Mouse (Mus musculus): Measurements from ENCODE around the gene Tspyl3.
"Not testable (repeated sequence)": the region's sequence is repeated elsewhere in the genome, so short reads cannot be mapped to it uniquely, and the experiment has no call there.

Gene Tspyl3

DNA sequence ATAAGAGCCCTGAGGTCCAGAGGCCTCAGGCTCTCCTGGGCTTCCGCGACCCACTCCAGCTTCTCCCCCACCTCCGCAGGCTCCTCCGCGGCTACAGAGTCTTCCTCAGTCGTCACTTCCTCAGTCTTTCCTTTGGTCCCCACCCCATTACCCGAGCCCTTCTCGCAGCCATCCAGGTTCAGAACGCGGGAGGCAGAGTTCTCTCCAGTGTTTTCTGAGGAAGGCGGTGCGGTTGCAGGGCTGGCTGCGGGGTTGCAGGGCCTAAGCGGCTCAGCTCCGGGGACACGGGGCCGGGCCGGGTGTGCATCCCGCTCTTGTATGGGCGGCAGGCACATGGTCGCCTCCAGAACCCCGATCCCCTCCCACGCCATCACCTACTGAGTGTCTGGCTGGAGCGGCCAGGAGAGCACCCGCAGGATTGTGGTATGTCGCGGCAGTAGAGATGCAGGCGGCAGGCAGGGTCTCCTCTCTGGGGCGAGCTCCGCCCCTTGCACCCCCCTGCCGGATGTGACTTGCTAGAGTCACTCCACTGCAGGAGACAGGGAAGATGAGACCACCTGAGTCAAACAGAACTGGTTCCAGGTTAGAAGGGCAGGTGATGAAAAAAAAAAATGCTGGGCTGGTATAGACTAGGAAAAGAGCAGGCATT lies at the start of gene Tspyl3:
Gene Tspyl3, minus strand, starts transcription at position 496 of the 649 bp plus-strand sequence.
- no peak for DNase-seq (ENCODE audit: low spot score)

DNA sequence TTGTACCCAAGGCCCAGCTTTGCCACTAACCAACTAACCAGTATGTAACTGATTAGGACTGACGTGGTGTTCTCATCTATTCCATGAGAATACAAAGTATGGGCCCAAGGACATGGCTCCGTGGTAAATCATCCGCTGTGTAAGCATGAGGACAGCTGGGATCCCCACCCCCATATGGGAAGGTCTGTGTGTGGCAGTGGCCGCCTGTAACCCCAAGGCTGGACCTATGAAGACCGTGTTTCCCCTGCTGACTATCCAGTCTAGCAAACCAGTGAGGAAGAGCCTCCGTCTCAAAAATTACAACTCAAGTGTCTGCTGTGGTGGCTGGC lies 49.6 kb upstream of the Tspyl3 start:
- no peak for DNase-seq (ENCODE audit: low spot score)

DNA sequence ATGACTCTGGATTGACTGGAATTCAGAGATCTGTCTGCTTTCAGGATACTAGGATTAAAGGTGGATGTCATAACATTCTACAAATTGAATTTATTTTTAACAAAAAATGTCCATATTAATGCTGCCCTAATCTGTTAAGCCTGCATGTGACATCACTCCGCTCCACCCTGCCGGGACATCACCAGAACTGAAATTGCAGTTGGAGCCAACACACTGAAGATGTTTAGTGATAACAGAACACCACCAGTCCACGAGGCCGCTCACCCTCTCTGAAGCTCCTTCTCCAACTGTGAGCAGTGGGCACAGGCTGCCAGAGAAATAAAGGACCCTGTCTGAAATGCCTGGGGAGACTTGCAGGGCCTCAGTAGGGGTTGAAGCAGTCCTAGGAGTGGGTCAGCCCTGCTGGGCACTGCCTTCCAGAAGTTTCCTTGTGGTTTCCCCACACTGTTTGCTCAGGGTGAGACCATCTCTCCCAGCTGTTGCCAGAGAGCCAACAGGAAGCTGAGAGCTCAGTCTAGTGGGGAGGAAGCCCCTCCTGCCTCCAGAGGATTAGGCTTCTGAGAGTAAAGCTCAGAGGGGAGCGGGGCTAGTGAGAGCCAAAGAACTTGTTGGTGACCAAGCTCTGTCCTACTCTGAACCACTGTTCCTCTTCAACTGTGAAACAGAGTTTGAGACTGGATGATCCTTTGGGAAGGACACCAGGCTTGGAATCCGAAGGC lies 49.1 kb upstream of the Tspyl3 start:
- not testable (repeated sequence) for DNase-seq (ENCODE audit: low spot score)

DNA sequence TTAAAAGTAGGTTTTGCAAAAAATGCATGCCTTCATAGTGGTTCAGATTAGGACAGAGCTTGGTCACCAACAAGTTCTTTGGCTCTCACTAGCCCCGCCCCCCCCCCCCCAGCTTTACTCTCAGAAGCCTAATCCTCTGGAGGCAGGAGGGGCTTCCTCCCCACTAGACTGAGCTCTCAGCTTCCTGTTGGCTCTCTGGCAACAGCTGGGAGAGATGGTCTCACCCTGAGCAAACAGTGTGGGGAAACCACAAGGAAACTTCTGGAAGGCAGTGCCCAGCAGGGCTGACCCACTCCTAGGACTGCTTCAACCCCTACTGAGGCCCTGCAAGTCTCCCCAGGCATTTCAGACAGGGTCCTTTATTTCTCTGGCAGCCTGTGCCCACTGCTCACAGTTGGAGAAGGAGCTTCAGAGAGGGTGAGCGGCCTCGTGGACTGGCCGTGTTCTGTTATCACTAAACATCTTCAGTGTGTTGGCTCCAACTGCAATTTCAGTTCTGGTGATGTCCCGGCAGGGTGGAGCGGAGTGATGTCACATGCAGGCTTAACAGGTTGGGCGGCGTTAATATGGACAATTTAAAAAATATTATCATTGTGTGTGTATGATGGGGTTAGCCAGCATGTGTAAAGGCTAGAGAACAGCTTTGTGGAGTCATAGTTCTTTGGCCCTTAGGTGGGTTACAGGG lies 45.1 kb upstream of the Tspyl3 start:
- not testable (repeated sequence) for DNase-seq (ENCODE audit: low spot score)

DNA sequence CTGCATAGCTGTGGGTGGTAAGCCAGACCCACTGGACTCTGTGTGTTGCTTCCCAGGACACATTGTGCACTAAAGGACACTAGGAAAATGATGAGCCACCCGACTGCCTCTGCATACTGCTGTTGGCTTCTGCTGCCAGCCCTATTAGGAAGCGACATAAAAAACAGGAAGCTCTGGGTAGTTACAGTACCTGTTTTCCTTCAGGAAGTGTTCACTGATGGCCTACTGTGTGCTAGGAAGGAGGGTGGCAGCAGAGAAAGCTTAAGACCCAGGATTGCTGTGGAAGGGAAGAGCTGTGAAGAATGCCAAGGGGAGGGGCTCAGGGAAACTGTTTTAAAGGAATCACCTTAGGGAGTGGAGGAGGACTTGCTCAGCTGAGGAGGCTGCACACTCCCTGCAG lies 42.1 kb upstream of the Tspyl3 start:
- no peak for DNase-seq (ENCODE audit: low spot score)

DNA sequence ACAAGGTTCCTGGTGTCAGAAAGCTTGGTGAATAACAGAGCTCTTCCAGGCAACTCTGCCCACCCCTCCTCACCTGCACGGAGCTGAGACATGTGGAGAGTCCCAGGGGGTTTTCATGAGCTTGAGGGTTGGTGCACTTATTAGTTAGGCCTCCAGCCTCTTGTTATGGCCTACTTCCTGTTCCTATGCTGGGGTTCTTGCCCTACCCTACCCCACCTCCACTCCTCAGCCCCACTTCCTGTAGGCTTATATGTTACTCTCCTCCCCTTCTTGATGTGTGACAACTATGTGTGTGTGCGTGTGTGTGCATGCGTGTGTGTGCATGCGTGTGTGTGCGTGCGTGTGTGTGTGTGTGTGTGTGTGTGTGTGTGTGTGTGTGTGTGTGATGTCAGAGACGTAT lies 37.8 kb upstream of the Tspyl3 start:
- DNase-seq (ENCODE audit: low spot score), result no peak

DNA sequence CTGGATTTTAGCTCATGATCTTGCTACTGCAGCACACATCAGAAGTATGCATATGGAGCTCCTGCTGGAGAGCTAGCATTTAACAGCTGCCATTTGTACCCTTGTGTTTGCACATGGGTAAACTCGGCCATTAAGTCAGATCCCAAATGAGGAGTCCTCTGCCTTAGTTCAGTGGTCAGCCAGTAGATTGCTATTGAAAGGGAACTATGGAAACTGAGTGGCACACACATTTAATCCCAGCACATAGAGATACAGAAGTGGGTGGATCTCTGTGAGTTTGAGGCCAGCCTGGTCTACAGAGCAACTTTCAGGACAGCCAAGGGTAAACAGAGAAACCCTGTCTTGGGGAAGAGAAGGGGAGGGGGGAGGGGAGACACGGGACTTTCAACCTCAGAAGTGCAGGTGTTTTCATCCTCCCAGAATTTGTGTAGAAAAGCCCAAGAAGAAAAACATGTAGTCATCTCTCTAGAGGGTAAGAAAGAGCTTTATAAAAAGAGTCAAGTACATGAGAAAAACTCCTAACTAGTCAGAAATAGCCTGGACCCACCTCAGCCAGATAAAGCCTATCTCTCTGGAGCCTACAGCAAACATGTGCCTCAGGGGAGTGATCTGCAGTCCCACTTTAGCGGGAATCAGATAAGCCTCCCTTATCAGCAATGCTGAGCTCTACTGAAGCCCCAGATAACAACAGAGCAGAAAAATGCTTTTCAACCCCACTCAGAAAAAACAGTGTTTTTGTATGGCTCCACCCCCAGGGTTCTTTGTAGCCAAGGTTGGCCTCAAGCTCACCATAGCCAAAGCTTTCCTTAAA lies 34.8 kb upstream of the Tspyl3 start:
- no peak for DNase-seq (ENCODE audit: low spot score)

DNA sequence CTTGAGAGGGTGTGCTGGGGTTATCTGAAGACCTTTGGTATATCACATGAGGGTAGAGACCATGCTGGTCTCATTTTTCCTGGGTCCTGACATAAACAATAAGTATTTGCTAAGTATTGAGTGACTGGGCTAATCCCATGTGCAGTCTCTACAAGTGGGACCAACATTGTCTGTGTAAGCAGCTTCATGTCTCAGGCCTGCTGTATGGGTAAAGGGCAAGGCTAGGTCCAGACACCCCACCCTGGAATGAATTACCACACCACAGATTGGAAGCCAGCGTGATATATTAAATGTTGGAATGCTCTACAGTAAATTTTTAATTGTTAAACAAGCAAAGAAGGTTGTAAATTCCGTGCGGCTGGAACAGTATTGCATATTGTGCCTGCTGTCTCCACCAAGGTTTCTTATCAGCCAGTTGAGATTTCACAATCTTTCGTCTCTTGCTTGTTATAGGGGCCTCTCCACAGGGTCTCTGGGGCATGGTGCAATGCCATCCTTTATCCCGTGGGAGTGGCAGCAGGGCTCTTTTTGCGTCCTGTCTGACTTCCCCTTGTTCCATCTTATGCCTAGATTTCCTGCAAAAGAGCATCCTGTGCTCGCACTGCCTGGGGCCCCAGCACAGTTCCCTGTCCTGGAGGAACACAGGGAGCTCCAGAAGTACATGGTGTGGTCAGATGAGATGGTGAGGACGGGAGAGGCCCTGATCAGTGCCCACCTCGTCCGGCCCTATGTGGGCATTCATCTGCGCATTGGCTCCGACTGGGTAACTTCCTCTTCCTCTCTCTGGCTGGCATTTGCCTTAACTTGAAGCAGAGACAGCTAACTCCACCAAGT lies 34.0 kb upstream of the Tspyl3 start:
- DNase-seq (ENCODE audit: low spot score), result no peak

DNA sequence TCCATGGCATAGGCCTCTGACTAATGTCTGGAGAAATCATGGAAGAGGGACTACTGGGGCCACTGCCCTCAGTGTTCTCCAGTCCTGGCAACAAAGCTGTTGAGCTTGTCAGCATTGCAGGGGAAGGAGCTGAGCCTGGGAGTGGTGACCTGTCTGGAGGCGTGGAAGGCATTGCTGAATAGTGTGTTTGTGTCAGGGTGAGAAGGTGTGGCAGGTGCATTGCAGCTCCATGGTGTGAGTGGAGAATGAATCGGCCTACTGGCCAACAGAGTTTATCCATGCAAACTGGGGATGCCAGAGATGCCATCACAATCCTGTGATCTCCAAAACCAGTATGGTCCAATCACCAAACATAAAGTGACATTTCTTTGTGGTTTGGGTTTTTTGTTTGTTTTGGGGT lies 31.4 kb upstream of the Tspyl3 start:
- no peak for DNase-seq (ENCODE audit: low spot score)

DNA sequence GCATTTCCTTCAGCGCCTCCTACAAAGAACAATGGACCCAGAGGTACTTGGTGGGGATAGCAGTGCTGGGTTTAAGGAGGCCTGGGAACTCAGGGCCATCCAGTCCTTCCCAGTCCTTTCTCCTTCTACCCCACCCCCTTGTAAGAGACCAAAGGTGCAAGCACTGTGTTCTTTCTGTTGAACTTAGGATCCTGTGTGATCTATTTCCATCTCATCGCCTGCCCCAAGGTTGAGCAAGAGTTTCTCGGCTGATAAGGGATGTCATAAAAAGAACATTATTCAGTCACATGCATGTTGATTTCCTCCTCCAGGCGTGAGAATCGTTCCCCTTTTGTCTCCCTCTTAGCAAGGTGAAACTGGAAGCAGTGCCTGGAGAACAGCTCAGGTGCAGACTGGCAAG lies 24.5 kb upstream of the Tspyl3 start:
- no peak for DNase-seq (ENCODE audit: low spot score)

DNA sequence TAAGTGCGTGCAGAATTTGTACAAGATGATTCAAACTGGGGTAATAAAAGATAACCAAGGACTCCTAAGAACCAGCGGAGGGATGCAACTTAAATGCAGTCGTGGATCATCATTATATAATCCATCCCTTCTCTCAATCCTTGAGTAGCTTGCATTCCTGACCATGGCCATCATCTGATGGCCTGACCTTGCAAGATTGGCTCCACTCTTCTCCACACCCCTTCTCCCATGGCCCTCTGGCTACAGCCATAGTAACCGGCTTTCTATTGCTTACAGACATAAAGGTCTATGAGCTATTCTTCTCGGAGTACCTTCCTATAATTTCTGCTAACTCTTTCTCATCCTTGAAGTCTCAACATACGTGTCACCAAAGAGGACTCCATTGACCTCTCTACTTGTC lies 16.9 kb upstream of the Tspyl3 start:
- no peak for DNase-seq (ENCODE audit: low spot score)

DNA sequence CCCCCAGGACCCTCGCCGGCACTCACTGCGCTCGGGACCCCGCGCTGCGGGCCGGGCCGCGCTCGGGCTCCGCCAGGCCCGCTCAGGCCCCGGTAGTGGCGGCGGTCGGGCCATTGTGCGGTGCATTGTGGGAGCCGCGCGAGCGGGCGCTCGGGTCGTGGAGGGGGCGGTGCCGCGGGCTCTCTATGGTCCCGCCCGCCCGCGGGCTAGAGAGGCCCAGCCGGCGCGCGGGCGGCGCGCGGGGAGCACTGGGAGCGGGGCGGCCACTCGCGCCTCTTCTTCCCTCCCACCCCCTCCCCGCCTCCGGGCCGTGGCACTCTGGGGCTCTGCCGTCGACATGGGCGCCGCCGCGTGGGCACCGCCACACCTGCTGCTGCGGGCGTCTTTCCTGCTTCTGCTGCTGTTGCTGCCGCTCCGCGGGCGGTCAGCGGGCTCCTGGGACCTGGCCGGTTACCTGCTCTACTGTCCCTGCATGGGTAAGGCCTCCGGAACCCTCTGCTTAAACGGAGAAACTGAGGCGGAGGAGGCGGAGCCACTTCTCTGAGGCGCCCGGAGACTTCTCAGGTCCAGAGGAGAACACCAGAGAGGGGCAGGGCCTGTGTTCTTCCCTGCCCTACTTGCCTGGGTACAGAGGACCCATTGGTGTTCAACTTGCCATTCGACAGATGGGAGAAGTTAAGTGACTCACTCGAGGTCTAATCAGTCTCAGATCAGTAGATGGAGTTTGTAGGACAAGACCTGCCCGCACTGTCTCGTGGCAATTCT lies 16.2 kb upstream of the Tspyl3 start, which contains the start of the genes Plagl2 and Pofut1:
Gene Plagl2, minus strand, starts transcription at position 177 of the 765 bp plus-strand sequence.
Gene Pofut1, plus strand, starts transcription at position 284 of the 765 bp plus-strand sequence.
- DNase-seq (ENCODE audit: low spot score), result peak; percentile 85

DNA sequence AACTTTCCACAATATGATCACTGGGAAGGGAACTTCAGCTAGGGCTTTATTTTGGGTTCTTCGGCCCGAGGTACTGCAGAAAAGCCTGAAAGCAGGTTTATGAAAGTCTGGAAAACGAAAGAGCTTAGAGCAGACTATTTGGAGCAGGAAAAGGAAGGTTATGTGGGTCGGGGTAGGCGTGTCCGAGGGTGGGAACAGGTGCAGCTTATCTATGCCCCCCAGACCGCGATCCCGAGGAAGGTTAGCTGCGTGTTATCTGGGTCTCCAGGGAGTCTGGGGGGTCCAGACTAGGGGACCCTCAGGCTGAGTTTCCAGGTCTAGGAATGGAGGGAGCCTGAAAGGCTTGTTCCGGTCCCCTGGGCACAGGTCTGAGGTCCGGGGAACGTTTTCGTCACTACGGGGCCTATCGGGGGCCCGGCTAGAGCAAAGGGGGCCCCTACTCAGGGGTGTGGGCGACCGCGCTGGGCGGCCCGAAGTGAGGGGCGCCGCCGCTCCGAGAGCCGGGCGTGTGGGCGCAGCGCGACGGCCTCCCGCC lies 15.5 kb upstream of the Tspyl3 start:
- no peak for DNase-seq (ENCODE audit: low spot score)

DNA sequence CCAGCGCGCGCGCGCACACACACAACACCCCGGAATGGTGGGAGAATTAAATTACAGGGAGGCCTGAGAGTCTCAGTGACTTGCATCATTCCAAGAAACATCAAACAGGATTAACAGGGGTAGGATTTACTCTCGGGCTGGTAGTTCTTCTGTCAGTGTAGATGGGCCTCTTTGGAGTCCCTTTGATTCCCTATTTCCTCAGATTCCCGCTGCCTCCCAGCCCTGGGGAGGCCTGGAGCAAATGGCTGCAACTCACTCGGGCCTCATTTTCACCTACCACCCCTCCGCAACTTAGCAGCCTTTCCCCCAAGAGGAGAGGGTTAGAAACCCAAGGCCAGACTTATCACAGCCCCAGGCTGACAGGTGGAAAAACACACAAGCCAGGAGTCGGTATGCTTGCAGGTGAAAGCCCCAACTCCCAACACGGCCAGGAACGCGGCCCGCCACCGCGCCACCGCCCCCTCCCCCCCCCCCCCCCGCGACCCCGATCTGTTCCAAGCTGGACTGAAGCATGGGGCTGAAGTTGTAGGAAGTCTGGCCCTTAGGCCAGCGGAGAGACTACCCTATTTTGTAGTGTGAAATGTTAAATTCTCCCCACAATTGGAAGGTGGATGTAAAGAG lies 14.7 kb upstream of the Tspyl3 start:
- no peak for DNase-seq (ENCODE audit: low spot score)

DNA sequence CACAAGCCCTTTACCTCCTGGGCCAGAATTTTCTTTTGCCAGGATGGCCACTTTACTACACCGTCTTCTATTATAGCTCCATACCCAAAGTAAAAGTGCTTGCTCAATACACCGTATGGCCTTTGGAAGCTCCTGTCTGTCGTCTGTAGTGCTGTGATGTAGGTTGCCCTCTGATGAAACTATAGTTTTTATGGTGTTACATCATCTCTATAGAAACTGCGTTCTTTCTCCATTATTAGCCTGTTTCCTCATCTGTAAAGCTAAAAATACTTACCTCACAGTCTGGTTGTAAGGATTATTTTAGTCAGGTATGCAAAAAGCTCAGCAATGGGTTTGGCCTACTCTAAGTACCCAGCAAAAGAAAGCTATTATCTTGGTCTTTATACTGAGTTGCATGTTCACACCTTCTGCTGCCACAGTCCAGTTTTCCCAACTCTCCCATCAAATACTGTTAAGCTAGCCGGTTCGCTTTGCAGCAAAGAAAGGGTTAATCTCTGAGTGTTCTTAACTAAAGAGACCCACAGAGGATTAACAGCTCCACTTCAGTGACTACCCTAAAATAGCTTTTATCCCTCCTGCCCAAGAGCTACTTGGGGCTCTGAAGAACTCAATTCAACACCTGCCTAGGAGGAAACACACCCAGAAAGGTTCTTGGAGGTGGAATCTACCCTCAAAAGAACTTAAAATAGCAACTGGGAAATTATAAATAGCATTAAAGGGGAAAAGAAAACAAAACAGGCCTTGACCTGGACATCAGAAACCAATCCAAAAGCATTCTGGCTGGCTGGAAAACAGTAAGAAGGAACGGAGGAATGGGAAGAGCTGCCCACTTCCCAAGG lies 14.0 kb upstream of the Tspyl3 start:
- no peak for DNase-seq (ENCODE audit: low spot score)

DNA sequence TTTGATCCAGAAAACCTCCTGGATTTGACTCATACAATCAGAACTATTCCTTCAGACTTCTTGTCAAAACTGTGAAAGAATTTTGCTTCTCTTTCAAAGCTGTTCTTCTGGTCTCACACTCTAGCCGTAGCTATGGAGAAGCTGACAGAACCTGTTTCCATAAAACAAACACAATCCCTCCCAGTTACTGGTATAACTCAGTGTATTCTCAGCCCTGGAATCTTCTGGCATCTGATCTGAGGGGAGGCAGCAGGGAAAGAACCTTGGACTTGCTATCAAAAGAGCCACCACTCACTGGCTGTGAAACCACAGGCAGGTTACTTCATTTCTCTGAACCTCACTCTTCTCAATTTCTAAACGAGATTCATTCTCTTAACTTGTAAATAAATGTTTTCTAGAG lies 13.2 kb upstream of the Tspyl3 start:
- no peak for DNase-seq (ENCODE audit: low spot score)

DNA sequence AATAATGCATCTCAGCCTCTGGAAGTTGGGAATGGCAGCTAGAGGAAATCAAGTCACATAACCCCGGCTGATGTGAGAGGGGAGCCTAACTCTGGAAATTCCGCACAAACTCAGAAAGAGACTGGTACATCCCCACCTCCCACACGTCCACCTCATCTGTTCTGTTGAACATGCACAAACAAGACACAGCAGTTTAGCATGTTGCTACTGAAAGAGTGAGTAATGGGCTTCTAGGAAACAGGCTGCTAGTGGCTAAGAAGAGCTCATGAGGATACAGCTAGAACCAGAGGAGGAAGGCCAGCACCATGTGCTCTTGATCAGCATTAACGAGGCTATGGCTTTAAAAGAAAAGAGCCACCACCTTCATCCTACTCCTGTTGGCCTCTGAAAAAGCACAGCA lies 12.7 kb upstream of the Tspyl3 start:
- no peak for DNase-seq (ENCODE audit: low spot score)

DNA sequence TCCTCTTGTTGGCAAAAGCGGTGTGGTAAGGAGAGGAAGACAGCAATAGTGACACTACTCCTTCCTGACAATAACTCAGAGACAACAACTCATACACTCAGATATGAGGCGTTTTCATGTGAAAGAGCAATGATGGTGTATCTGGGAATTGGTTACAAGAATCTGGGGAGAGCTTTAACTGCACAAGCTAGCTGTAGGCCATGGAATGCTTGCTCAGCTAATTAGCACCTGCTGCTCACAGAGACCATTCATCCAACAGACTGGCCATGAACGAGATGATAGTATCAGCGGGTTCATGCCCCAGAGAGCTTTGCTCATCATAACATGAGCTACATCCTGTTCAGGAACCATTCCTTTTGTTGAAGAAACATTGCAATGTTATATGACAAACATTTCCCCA lies 12.0 kb upstream of the Tspyl3 start:
- no peak for DNase-seq (ENCODE audit: low spot score)

DNA sequence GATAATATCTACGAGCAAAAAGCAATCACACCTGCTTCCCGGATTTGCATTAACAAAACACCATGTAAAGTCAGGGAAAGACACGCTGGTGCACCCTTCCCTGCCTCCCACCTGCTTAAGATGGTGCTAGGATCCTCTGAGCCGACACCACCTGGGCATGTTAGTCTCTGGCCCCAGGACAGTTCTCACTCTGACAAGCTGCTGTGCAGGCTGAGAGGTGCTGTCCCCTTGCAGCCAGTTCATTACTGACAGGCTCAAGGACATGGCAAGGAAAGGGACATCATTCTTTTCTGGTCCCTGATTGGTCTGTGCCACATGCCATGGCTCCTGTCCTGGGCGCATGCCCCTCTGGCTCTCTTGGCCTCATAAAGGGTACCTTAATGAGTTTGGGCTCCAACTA lies 3.3 kb upstream of the Tspyl3 start:
- no peak for DNase-seq (ENCODE audit: low spot score)

All from ovary, postnatal 14 days (tissue).